Comparison of ENCODE assay signal across 29 mouse cellular contexts in the genomic region with DNA sequence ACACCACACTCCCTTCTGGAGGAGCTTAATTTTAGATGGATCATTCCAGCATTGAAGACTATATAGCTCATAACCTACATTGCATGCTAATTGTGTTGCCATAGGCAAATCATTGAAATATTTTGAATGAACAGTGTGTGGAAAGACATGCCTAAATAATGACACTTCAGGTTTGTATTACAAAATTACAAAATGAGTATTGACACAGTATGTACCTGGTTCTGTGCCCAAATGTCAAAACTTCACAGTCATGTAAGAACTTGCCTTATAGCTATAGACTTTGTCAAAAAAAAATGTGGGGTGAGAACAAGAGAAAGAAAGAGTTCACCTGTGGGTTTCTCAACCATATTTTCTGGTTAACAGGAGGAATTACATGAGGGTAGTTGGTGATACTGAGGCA. TPM values are rescaled to one million over a fixed set of nuclear protein-coding genes. Genes with fewer than 3 reads are reported as not detected.
DNase-seq lines count a peak whose midpoint lies in the region; ATAC-seq and TF ChIP-seq lines count a peak whose summit lies in the region.
"Had no signal": no experiment of that assay in that cellular context is flagged by ENCODE, and none has a peak within 500 bp of the region (broad histone marks: within the 10 kb centered on the region; RNA-seq: fewer than 3 reads in every experiment).

No protein-coding gene starts in this region.

- no peak overlapping the region for H3K27ac ChIP-seq in embryonic facial prominence, embryonic 14.5 days (replicated peaks; ENCODE audit: low read depth, low read length)
- H3K27ac ChIP-seq in embryonic facial prominence, embryonic 10.5 days (replicated peaks), result no peak overlapping the region
- H3K27ac ChIP-seq in midbrain, embryonic 11.5 days (ENCODE audit: low read depth, low read length), result no peak overlapping the region
- no peak overlapping the region for H3K27ac ChIP-seq in midbrain, postnatal 0 days (ENCODE audit: low read depth, low read length)
- H3K27ac ChIP-seq: embryonic facial prominence, embryonic 13.5 days; forebrain, embryonic 10.5 days; forebrain, embryonic 12.5 days had no signal

- H3K9ac ChIP-seq in embryonic facial prominence, embryonic 14.5 days (ENCODE audit: low read depth, low read length), result no peak overlapping the region
- H3K9ac ChIP-seq in midbrain, embryonic 11.5 days (ENCODE audit: low read length), result no peak overlapping the region
- H3K9ac ChIP-seq in midbrain, postnatal 0 days (replicated peaks; ENCODE audit: low read length, poor library complexity, severe bottlenecking), result no peak overlapping the region
- H3K9ac ChIP-seq: embryonic facial prominence, embryonic 13.5 days; forebrain, embryonic 12.5 days had no signal

- no peaks in the 10 kb centered on the region for H3K27me3 ChIP-seq in embryonic facial prominence, embryonic 14.5 days (replicated peaks; ENCODE audit: control insufficient read depth, insufficient read depth, low read length)
- no peaks in the 10 kb centered on the region for H3K27me3 ChIP-seq in embryonic facial prominence, embryonic 10.5 days (replicated peaks; ENCODE audit: low read depth, poor library complexity, severe bottlenecking)
- H3K27me3 ChIP-seq in midbrain, embryonic 11.5 days (ENCODE audit: control insufficient read depth, insufficient read depth, low read length), result no peaks in the 10 kb centered on the region
- no peaks in the 10 kb centered on the region for H3K27me3 ChIP-seq in midbrain, postnatal 0 days (ENCODE audit: insufficient read depth, low read length)
- H3K27me3 ChIP-seq: CH12.LX; embryonic facial prominence, embryonic 13.5 days; forebrain, embryonic 12.5 days; Patski had no signal

- H3K4me1 ChIP-seq in embryonic facial prominence, embryonic 14.5 days (ENCODE audit: control insufficient read depth, insufficient read depth, low read length), result no peaks in the 10 kb centered on the region
- no peaks in the 10 kb centered on the region for H3K4me1 ChIP-seq in embryonic facial prominence, embryonic 10.5 days
- H3K4me1 ChIP-seq in midbrain, embryonic 11.5 days (ENCODE audit: control insufficient read depth, insufficient read depth, low read length), result no peaks in the 10 kb centered on the region
- no peaks in the 10 kb centered on the region for H3K4me1 ChIP-seq in midbrain, postnatal 0 days (ENCODE audit: insufficient read depth, low read length)
- H3K4me1 ChIP-seq: embryonic facial prominence, embryonic 13.5 days; forebrain, embryonic 10.5 days; forebrain, embryonic 12.5 days had no signal

- H3K9me3 ChIP-seq in embryonic facial prominence, embryonic 14.5 days (ENCODE audit: control insufficient read depth, low read length), result no peaks in the 10 kb centered on the region
- no peaks in the 10 kb centered on the region for H3K9me3 ChIP-seq in embryonic facial prominence, embryonic 10.5 days
- H3K9me3 ChIP-seq in midbrain, embryonic 11.5 days (ENCODE audit: control insufficient read depth, low read length), result no peaks in the 10 kb centered on the region
- no peaks in the 10 kb centered on the region for H3K9me3 ChIP-seq in midbrain, postnatal 0 days (ENCODE audit: low read length)
- H3K9me3 ChIP-seq: embryonic facial prominence, embryonic 13.5 days; forebrain, embryonic 10.5 days; forebrain, embryonic 12.5 days; G1E had no signal

- no peaks in the 10 kb centered on the region for H3K36me3 ChIP-seq in embryonic facial prominence, embryonic 14.5 days (ENCODE audit: control insufficient read depth, insufficient read depth, low read length)
- no peaks in the 10 kb centered on the region for H3K36me3 ChIP-seq in embryonic facial prominence, embryonic 10.5 days (replicated peaks)
- no peaks in the 10 kb centered on the region for H3K36me3 ChIP-seq in midbrain, embryonic 11.5 days (ENCODE audit: control insufficient read depth, insufficient read depth, low read length)
- no peaks in the 10 kb centered on the region for H3K36me3 ChIP-seq in midbrain, postnatal 0 days (ENCODE audit: insufficient read depth, low read length)
- H3K36me3 ChIP-seq: embryonic facial prominence, embryonic 13.5 days; forebrain, embryonic 10.5 days; forebrain, embryonic 12.5 days; G1E had no signal

- ATAC-seq in embryonic facial prominence, embryonic 14.5 days (ENCODE audit: low read depth), result no peak
- ATAC-seq in midbrain, embryonic 11.5 days (ENCODE audit: low FRiP score), result no peak
- no peak for ATAC-seq in midbrain, postnatal 0 days (ENCODE audit: low FRiP score)
- ATAC-seq: activated CD4-positive, CD25-positive, alpha-beta regulatory T cell, adult 4 months; CD4-positive, CD25-positive, alpha-beta regulatory T cell, adult 4 months; forebrain, embryonic 14.5 days; forebrain, embryonic 16.5 days; Patski had no signal

- no peak overlapping the region for H3K4me2 ChIP-seq in embryonic facial prominence, embryonic 14.5 days (ENCODE audit: low read depth, low read length)
- H3K4me2 ChIP-seq in midbrain, embryonic 11.5 days, result no peak overlapping the region
- H3K4me2 ChIP-seq in midbrain, postnatal 0 days (ENCODE audit: low read depth, low read length, poor library complexity, severe bottlenecking), result no peak overlapping the region
- H3K4me2 ChIP-seq: embryonic facial prominence, embryonic 13.5 days; forebrain, embryonic 12.5 days had no signal

- TF ChIP-seq CTCF in midbrain, postnatal 0 days (IDR thresholded peaks at IDR 0.05), result no peak

- H3K4me3 ChIP-seq in embryonic facial prominence, embryonic 14.5 days (ENCODE audit: low read depth, low read length), result no peak overlapping the region
- no peak overlapping the region for H3K4me3 ChIP-seq in embryonic facial prominence, embryonic 10.5 days
- no peak overlapping the region for H3K4me3 ChIP-seq in midbrain, embryonic 11.5 days (ENCODE audit: low read depth, low read length)
- no peak overlapping the region for H3K4me3 ChIP-seq in midbrain, postnatal 0 days (ENCODE audit: low read depth, low read length)
- H3K4me3 ChIP-seq: embryonic facial prominence, embryonic 13.5 days; forebrain, embryonic 10.5 days; forebrain, embryonic 12.5 days had no signal

- peak; percentile 2 for DNase-seq in embryonic facial prominence, embryonic 14.5 days (ENCODE audit: low spot score)
- DNase-seq in embryonic facial prominence, embryonic 10.5 days (ENCODE audit: low spot score), result no peak
- peak; percentile 44 for DNase-seq in midbrain, embryonic 11.5 days (ENCODE audit: low spot score, missing footprints)
- no peak for DNase-seq in midbrain, postnatal 0 days (ENCODE audit: low spot score)
- no peak for DNase-seq in embryo, embryonic 11 days
- DNase-seq: adrenal gland, adult 8-10 months; adrenal gland, postnatal 14 days; adrenal gland, postnatal 36 days; B cell, adult 2 months; cerebellum, adult 11 months; cerebellum, adult 18-20 months; cerebellum, adult 8-10 months; cerebellum, adult 9-11 months; cerebellum, postnatal 14 days; cerebellum, postnatal 36 days had no signal

RNA-seq across cellular contexts. Expression of a gene that starts 52.9 kb away (rescaled TPM):
- polyA plus RNA-seq in embryonic facial prominence, embryonic 14.5 days (2014; fragmentation: Nextera tagmentation; extraction: Ambion mirVana), result 0.49 TPM in 1 of 2 replicates, not detected in the other
- polyA plus RNA-seq in embryonic facial prominence, embryonic 10.5 days (2016; fragmentation: Nextera tagmentation; extraction: Ambion mirVana), result not detected in 2 replicates
- polyA plus RNA-seq in midbrain, embryonic 11.5 days (2014; fragmentation: Nextera tagmentation; extraction: Ambion mirVana), result not detected in 2 replicates
- not detected in 2 replicates for total RNA-seq in midbrain, postnatal 0 days (2014; rRNA removed)
- not detected in 2 replicates for polyA plus RNA-seq in midbrain, postnatal 0 days (2015; fragmentation: Nextera tagmentation; extraction: Ambion mirVana)
- total RNA-seq: adrenal gland, adult 18-20 months; adrenal gland, adult 8-10 months; adrenal gland, postnatal 14 days; adrenal gland, postnatal 36 days; CH12.LX; common myeloid progenitor, adult 5-6 weeks; G1E had no signal
- polyA plus RNA-seq: activated CD4-positive, CD25-positive, alpha-beta regulatory T cell, adult 4 months; CD4-positive, CD25-positive, alpha-beta regulatory T cell, adult 4 months; embryonic facial prominence, embryonic 11.5 days; embryonic facial prominence, embryonic 13.5 days; forebrain, embryonic 10.5 days; forebrain, embryonic 12.5 days; forebrain, embryonic 14.5 days; forebrain, embryonic 16.5 days; frontal cortex, adult 2 months; G1E; Patski had no signal

Comparison
In these comparisons a context has a peak if more than half of its experiments do, and no peak if none do; other contexts are left out.
1. DNase-seq: peak in embryonic facial prominence, embryonic 14.5 days (single experiment) and midbrain, embryonic 11.5 days (single experiment); none in embryonic facial prominence, embryonic 10.5 days (single experiment), midbrain, postnatal 0 days (single experiment) and embryo, embryonic 11 days (single experiment).